Mouse (Mus musculus): Measurements from ENCODE around the gene Zfp131.

GRCm38 (mm10) chr13:119755681-119756471, 34.8 kb downstream of the Zfp131 start, which contains the start of gene Nim1k:
- TF ChIP-seq CTCF (IDR thresholded peaks at IDR 0.05; ENCODE audit: borderline replicate concordance, control insufficient read depth, extremely low read depth, insufficient read depth, low read length, poor library complexity) (no peak), POLR2A (IDR thresholded peaks at IDR 0.05; ENCODE audit: control insufficient read depth, extremely low read depth, insufficient read depth, low read length, poor library complexity) (peak; percentile 69)
